Mouse (Mus musculus): ENCODE measurements at regions not wholly inside any gene's neighbourhood (a gene's known extent, or its start where the extent isn't known, plus 50 kb on each side); places are given as distances from the start of the nearest gene placed in this dataset.

GRCm38 (mm10) chr11:15218671-15219070, 619.6 kb downstream of the Pom121l12 start:
- peaks cover 34% of the 10 kb centered on the region for H3K9me3 ChIP-seq (ENCODE audit: low read length)
- no peaks in the 10 kb centered on the region for H3K36me3 ChIP-seq (ENCODE audit: insufficient read depth, low read length)
- no peak overlapping the region for H3K4me3 ChIP-seq (replicated peaks; ENCODE audit: low read length)
- TF ChIP-seq CTCF (conservative IDR thresholded peaks at IDR 0.05; ENCODE audit: low read length) (no peak), NANOG (IDR thresholded peaks at IDR 0.05; ENCODE audit: borderline replicate concordance, low read length) (no peak), POU5F1 (IDR thresholded peaks at IDR 0.05; ENCODE audit: borderline replicate concordance, low read length) (no peak)
- H3K4me1 ChIP-seq (replicated peaks; ENCODE audit: low read depth, low read length), result no peaks in the 10 kb centered on the region
- H3K27me3 ChIP-seq (ENCODE audit: insufficient read depth, low read length), result no peaks in the 10 kb centered on the region

- Histone ChIP-seq H3K27me3 (ENCODE audit: insufficient read depth, low read length) (no peaks in the 10 kb centered on the region), H3K4me1 (replicated peaks; ENCODE audit: low read depth, low read length) (no peaks in the 10 kb centered on the region), H3K4me3 (replicated peaks; ENCODE audit: low read length) (no peak overlapping the region), H3K36me3 (ENCODE audit: insufficient read depth, low read length) (no peaks in the 10 kb centered on the region), H3K9me3 (ENCODE audit: low read length) (peaks cover 52% of the 10 kb centered on the region)
- no peak for TF ChIP-seq CTCF (conservative IDR thresholded peaks at IDR 0.05; ENCODE audit: low read length)
- TF ChIP-seq POU5F1 (IDR thresholded peaks at IDR 0.05; ENCODE audit: borderline replicate concordance, low read length), result no peak
- no peak for TF ChIP-seq NANOG (IDR thresholded peaks at IDR 0.05; ENCODE audit: borderline replicate concordance, low read length)
Measured at GRCm38 (mm10) chr11:15221856-15222255, 622.8 kb downstream of the Pom121l12 start.

- Histone ChIP-seq H3K4me1 (replicated peaks; ENCODE audit: low read depth, low read length) (no peaks in the 10 kb centered on the region), H3K36me3 (ENCODE audit: insufficient read depth, low read length) (no peaks in the 10 kb centered on the region), H3K27me3 (ENCODE audit: insufficient read depth, low read length) (no peaks in the 10 kb centered on the region), H3K9me3 (ENCODE audit: low read length) (peaks cover 10% of the 10 kb centered on the region), H3K4me3 (replicated peaks; ENCODE audit: low read length) (no peak overlapping the region)
- TF ChIP-seq CTCF (conservative IDR thresholded peaks at IDR 0.05; ENCODE audit: low read length) (no peak), NANOG (IDR thresholded peaks at IDR 0.05; ENCODE audit: borderline replicate concordance, low read length) (no peak), POU5F1 (IDR thresholded peaks at IDR 0.05; ENCODE audit: borderline replicate concordance, low read length) (no peak)
Measured at GRCm38 (mm10) chr11:15250022-15250421, 650.9 kb downstream of the Pom121l12 start.

GRCm38 (mm10) chr11:15274043-15274773, 675.1 kb downstream of the Pom121l12 start:
- Histone ChIP-seq H3K4me3 (replicated peaks; ENCODE audit: low read length) (no peak overlapping the region), H3K4me1 (replicated peaks; ENCODE audit: low read depth, low read length) (no peaks in the 10 kb centered on the region), H3K9me3 (ENCODE audit: low read length) (peaks cover 60% of the 10 kb centered on the region), H3K36me3 (ENCODE audit: insufficient read depth, low read length) (no peaks in the 10 kb centered on the region), H3K27me3 (ENCODE audit: insufficient read depth, low read length) (no peaks in the 10 kb centered on the region)
- no peak for TF ChIP-seq CTCF (conservative IDR thresholded peaks at IDR 0.05; ENCODE audit: low read length)
- TF ChIP-seq NANOG (IDR thresholded peaks at IDR 0.05; ENCODE audit: borderline replicate concordance, low read length), result no peak
- no peak for TF ChIP-seq POU5F1 (IDR thresholded peaks at IDR 0.05; ENCODE audit: borderline replicate concordance, low read length)

- H3K36me3 ChIP-seq (ENCODE audit: insufficient read depth, low read length), result no peaks in the 10 kb centered on the region
- no peaks in the 10 kb centered on the region for H3K9me3 ChIP-seq (ENCODE audit: low read length)
- H3K4me1 ChIP-seq (replicated peaks; ENCODE audit: low read depth, low read length), result no peaks in the 10 kb centered on the region
- TF ChIP-seq NANOG (IDR thresholded peaks at IDR 0.05; ENCODE audit: borderline replicate concordance, low read length) (no peak), POU5F1 (IDR thresholded peaks at IDR 0.05; ENCODE audit: borderline replicate concordance, low read length) (no peak), CTCF (conservative IDR thresholded peaks at IDR 0.05; ENCODE audit: low read length) (no peak)
- H3K4me3 ChIP-seq (replicated peaks; ENCODE audit: low read length), result no peak overlapping the region
- H3K27me3 ChIP-seq (ENCODE audit: insufficient read depth, low read length), result no peaks in the 10 kb centered on the region
Measured at GRCm38 (mm10) chr11:15308457-15308856, 709.4 kb downstream of the Pom121l12 start.
